Mouse (Mus musculus) G1E (cell line): Measurements from ENCODE around the gene Rnf114.

Experiments
- CTCF ChIP-seq: IDR thresholded peaks from 2 replicates; pipeline ENCODE4 v1.5.1; 2012; ENCODE audit warnings: low read depth, low read length, inconsistent platforms, mixed read lengths
- GATA1 ChIP-seq: IDR thresholded peaks from 2 replicates; pipeline ENCODE4 v1.6.1; 2012; ENCODE audit warnings: borderline replicate concordance, low read length, inconsistent platforms, mixed read lengths
- GATA2 ChIP-seq: IDR thresholded peaks from 2 replicates; pipeline ENCODE4 v1.6.1; 2012; ENCODE audit warnings: low read depth, low read length, inconsistent platforms, borderline replicate concordance
- POLR2AphosphoS5 ChIP-seq: IDR thresholded peaks from 2 replicates; pipeline ENCODE4 v1.6.1; 2012; ENCODE audit warnings: low read depth, low read length, inconsistent platforms; ENCODE audit not compliant: insufficient replicate concordance
- TAL1 ChIP-seq: conservative IDR thresholded peaks from 2 replicates; pipeline ENCODE4 v1.6.1; 2012; ENCODE audit warnings: low read depth, low read length, inconsistent platforms, mixed read lengths

GRCm38 (mm10) chr2:167502554-167503252, 10.3 kb downstream of the Rnf114 start:
- TF ChIP-seq CTCF (no peak), TAL1 (no peak), GATA2 (no peak), POLR2AphosphoS5 (no peak), GATA1 (no peak)
